Mouse (Mus musculus): ENCODE results near the gene Ssbp1. TPM values are rescaled to one million over a fixed set of nuclear protein-coding genes. Genes with fewer than 3 reads are reported as not detected.
A peak's percentile ranks its signal among the peaks of the same experiment; 100 is the strongest.

Gene Ssbp1
- 107 TPM in 2 replicates for polyA plus RNA-seq (2014; fragmentation: Nextera tagmentation; extraction: Ambion mirVana)

DNA sequence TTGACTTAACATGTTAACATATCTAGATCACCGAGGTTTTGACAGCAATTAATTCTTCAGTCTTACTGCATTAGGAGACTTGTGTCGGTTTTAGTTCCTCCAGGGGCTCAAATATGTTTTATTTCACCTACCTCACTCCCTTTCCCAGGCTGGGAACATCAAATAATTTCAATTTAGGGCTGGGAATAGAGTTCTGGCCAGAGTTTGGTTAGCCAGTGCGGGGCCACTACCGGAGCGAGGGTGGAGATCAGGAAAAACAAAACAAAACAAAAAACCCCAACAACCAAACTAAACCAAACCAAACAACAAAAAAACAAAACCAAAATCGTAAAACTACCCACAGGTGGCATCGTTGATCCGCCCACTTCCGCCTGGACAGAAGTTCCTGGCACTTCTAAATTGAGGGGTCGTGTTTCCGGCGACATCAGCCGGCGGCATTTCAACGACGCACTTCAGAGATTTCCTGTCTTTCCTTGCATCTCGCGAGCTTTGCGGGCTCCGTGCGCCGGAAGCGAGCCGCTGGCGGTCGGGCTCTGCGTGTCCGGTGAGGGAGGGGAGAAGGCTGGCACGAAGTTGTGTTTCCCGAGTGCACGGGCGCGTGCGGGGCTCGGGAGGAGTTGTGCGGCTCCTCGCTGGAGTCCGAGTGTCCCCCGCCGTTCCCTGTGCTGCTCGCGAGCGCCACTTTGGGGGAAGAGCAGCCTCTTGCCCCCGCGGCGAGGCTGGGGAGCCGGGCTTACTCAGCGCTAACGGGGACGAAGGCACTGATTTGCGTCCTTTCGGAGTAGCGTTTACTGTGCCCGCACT lies at the start of gene Ssbp1:
Gene Ssbp1, plus strand, starts transcription at position 437 of the 804 bp plus-strand sequence.
- WGBS, result 1% methylated on average over 54 of the region's 54 CpGs
- Histone ChIP-seq H3K4me1 (ENCODE audit: control insufficient read depth, insufficient read depth, low read length) (peaks cover 17% of the 10 kb centered on the region), H3K9me3 (ENCODE audit: control insufficient read depth, low read length) (no peaks in the 10 kb centered on the region), H3K4me2 (ENCODE audit: low read length) (peak within 1 kb of the TSS; percentile 83), H3K4me3 (replicated peaks; ENCODE audit: low read depth, low read length) (peak within 1 kb of the TSS; percentile 82), H3K9ac (replicated peaks; ENCODE audit: low read length) (peak within 1 kb of the TSS; percentile 82), H3K27ac (replicated peaks; ENCODE audit: low read depth, low read length) (peak within 1 kb of the TSS; percentile 93), H3K36me3 (ENCODE audit: control insufficient read depth, insufficient read depth, low read length) (peaks cover 23% of the 10 kb centered on the region), H3K27me3 (ENCODE audit: control insufficient read depth, insufficient read depth, low read length) (no peaks in the 10 kb centered on the region)
- DNase-seq (peak; percentile 97), ATAC-seq (ENCODE audit: low FRiP score, low TSS enrichment) (peak; percentile 97)

GRCm38 (mm10) chr6:40423013-40423412 lies 48.1 kb upstream of the Ssbp1 start:
- Histone ChIP-seq H3K4me2 (ENCODE audit: low read length) (no peak overlapping the region), H3K27me3 (ENCODE audit: control insufficient read depth, insufficient read depth, low read length) (no peaks in the 10 kb centered on the region), H3K36me3 (ENCODE audit: control insufficient read depth, insufficient read depth, low read length) (peaks cover 4% of the 10 kb centered on the region), H3K9me3 (ENCODE audit: control insufficient read depth, low read length) (no peaks in the 10 kb centered on the region), H3K4me1 (ENCODE audit: control insufficient read depth, insufficient read depth, low read length) (no peaks in the 10 kb centered on the region), H3K4me3 (replicated peaks; ENCODE audit: low read depth, low read length) (no peak overlapping the region), H3K27ac (replicated peaks; ENCODE audit: low read depth, low read length) (no peak overlapping the region), H3K9ac (replicated peaks; ENCODE audit: low read length) (no peak overlapping the region)
- 87% methylated on average over 1 of the region's 1 CpGs for WGBS
- ATAC-seq (ENCODE audit: low FRiP score, low TSS enrichment) (no peak), DNase-seq (no peak)

GRCm38 (mm10) chr6:40423774-40424173 lies 47.4 kb upstream of the Ssbp1 start:
- no peak for ATAC-seq (ENCODE audit: low FRiP score, low TSS enrichment)

DNA sequence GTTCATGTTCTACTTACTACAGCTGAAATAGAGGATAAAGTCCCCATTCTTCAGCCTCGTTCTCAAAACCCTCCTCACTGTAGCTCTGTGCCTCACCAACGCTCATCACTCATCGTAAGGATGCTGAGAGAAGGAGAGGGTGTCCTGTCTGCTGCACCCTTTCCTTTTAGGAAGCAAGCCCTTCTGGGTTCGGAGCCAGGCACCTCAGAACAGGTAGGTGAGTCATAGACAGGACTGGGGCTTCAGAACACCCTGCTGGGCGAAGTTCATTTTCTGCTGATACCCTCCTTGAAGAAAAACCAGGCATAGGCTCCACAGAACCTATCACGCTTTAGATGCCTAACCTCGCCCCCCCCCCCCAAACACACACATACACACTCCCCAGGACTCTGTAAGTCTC lies 43.7 kb upstream of the Ssbp1 start:
- H3K4me2 ChIP-seq (ENCODE audit: low read length), result no peak overlapping the region
- no peak for DNase-seq
- H3K4me1 ChIP-seq (ENCODE audit: control insufficient read depth, insufficient read depth, low read length), result 0 out of 2 replicates have a peak, but pooled peaks cover 3% of the 10 kb centered on the region
- H3K27ac ChIP-seq (replicated peaks; ENCODE audit: low read depth, low read length), result no peak overlapping the region
- no peaks in the 10 kb centered on the region for H3K9me3 ChIP-seq (ENCODE audit: control insufficient read depth, low read length)
- 92% methylated on average over 7 of the region's 7 CpGs for WGBS
- no peaks in the 10 kb centered on the region; the same call in 1 of the 2 replicates for H3K36me3 ChIP-seq (ENCODE audit: control insufficient read depth, insufficient read depth, low read length)
- no peak overlapping the region for H3K9ac ChIP-seq (replicated peaks; ENCODE audit: low read length)
- no peak overlapping the region for H3K4me3 ChIP-seq (replicated peaks; ENCODE audit: low read depth, low read length)
- ATAC-seq (ENCODE audit: low FRiP score, low TSS enrichment), result no peak
- no peaks in the 10 kb centered on the region for H3K27me3 ChIP-seq (ENCODE audit: control insufficient read depth, insufficient read depth, low read length)

More at GRCm38 (mm10) chr6:40423774-40424173, 47.4 kb upstream of the Ssbp1 start:
- 67% methylated on average over 1 of the region's 1 CpGs for WGBS
- H3K36me3 ChIP-seq (ENCODE audit: control insufficient read depth, insufficient read depth, low read length), result peaks cover 4% of the 10 kb centered on the region
- H3K27me3 ChIP-seq (ENCODE audit: control insufficient read depth, insufficient read depth, low read length), result no peaks in the 10 kb centered on the region
- DNase-seq, result peak; percentile 51
- H3K27ac ChIP-seq (replicated peaks; ENCODE audit: low read depth, low read length), result no peak overlapping the region
- no peak overlapping the region for H3K9ac ChIP-seq (replicated peaks; ENCODE audit: low read length)
- no peaks in the 10 kb centered on the region for H3K4me1 ChIP-seq (ENCODE audit: control insufficient read depth, insufficient read depth, low read length)
- no peaks in the 10 kb centered on the region for H3K9me3 ChIP-seq (ENCODE audit: control insufficient read depth, low read length)
- H3K4me2 ChIP-seq (ENCODE audit: low read length), result no peak overlapping the region
- H3K4me3 ChIP-seq (replicated peaks; ENCODE audit: low read depth, low read length), result no peak overlapping the region

GRCm38 (mm10) chr6:40428696-40429095 lies 42.5 kb upstream of the Ssbp1 start:
- Histone ChIP-seq H3K4me1 (ENCODE audit: control insufficient read depth, insufficient read depth, low read length) (0 out of 2 replicates have a peak, but pooled peaks cover 3% of the 10 kb centered on the region), H3K9me3 (ENCODE audit: control insufficient read depth, low read length) (no peaks in the 10 kb centered on the region), H3K4me2 (ENCODE audit: low read length) (no peak overlapping the region), H3K36me3 (ENCODE audit: control insufficient read depth, insufficient read depth, low read length) (no peaks in the 10 kb centered on the region), H3K27ac (replicated peaks; ENCODE audit: low read depth, low read length) (no peak overlapping the region), H3K9ac (replicated peaks; ENCODE audit: low read length) (no peak overlapping the region), H3K27me3 (ENCODE audit: control insufficient read depth, insufficient read depth, low read length) (no peaks in the 10 kb centered on the region), H3K4me3 (replicated peaks; ENCODE audit: low read depth, low read length) (no peak overlapping the region)
- 72% methylated on average over 3 of the region's 3 CpGs for WGBS
- ATAC-seq (ENCODE audit: low FRiP score, low TSS enrichment), result no peak
- DNase-seq, result no peak

DNA sequence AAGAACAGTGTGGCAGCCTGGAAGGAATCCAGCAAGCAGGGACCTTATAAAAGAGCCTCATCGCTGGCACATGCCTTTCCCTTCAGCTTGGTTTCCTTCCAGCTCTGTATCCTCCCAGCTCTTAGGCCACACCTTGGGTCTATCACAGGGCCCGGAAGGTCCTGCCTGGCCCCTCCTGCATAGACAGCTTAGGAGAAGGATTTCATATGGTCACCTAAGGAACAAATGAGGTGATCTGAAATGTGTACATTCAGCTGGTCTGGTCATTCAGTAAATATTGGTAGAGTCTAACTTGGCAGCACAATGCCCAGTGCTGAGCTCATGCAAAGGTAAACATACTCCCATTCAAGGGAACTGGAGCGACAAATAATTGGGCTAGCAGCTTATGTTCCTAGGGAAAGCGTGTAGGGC lies 41.6 kb upstream of the Ssbp1 start:
- Histone ChIP-seq H3K4me2 (ENCODE audit: low read length) (no peak overlapping the region), H3K4me3 (replicated peaks; ENCODE audit: low read depth, low read length) (no peak overlapping the region), H3K9ac (replicated peaks; ENCODE audit: low read length) (no peak overlapping the region), H3K4me1 (ENCODE audit: control insufficient read depth, insufficient read depth, low read length) (peaks cover 9% of the 10 kb centered on the region), H3K36me3 (ENCODE audit: control insufficient read depth, insufficient read depth, low read length) (no peaks in the 10 kb centered on the region), H3K9me3 (ENCODE audit: control insufficient read depth, low read length) (no peaks in the 10 kb centered on the region), H3K27ac (replicated peaks; ENCODE audit: low read depth, low read length) (no peak overlapping the region), H3K27me3 (ENCODE audit: control insufficient read depth, insufficient read depth, low read length) (no peaks in the 10 kb centered on the region)
- 77% methylated on average over 4 of the region's 4 CpGs for WGBS
- DNase-seq, result no peak
- ATAC-seq (ENCODE audit: low FRiP score, low TSS enrichment), result no peak

- DNase-seq, result no peak
- Histone ChIP-seq H3K4me1 (ENCODE audit: control insufficient read depth, insufficient read depth, low read length) (peaks cover 11% of the 10 kb centered on the region), H3K9ac (replicated peaks; ENCODE audit: low read length) (no peak overlapping the region), H3K4me2 (ENCODE audit: low read length) (no peak overlapping the region), H3K9me3 (ENCODE audit: control insufficient read depth, low read length) (no peaks in the 10 kb centered on the region), H3K27me3 (ENCODE audit: control insufficient read depth, insufficient read depth, low read length) (no peaks in the 10 kb centered on the region), H3K36me3 (ENCODE audit: control insufficient read depth, insufficient read depth, low read length) (no peaks in the 10 kb centered on the region), H3K27ac (replicated peaks; ENCODE audit: low read depth, low read length) (no peak overlapping the region), H3K4me3 (replicated peaks; ENCODE audit: low read depth, low read length) (no peak overlapping the region)
- ATAC-seq (ENCODE audit: low FRiP score, low TSS enrichment), result no peak
- 90% methylated on average over 3 of the region's 3 CpGs for WGBS
These were observed 40.9 kb upstream of the Ssbp1 start for GRCm38 (mm10) chr6:40430251-40430650.

- H3K4me2 ChIP-seq (ENCODE audit: low read length), result no peak overlapping the region
- 79% methylated on average over 3 of the region's 3 CpGs for WGBS
- H3K4me3 ChIP-seq (replicated peaks; ENCODE audit: low read depth, low read length), result no peak overlapping the region
- peaks cover 11% of the 10 kb centered on the region for H3K4me1 ChIP-seq (ENCODE audit: control insufficient read depth, insufficient read depth, low read length)
- DNase-seq (no peak), ATAC-seq (ENCODE audit: low FRiP score, low TSS enrichment) (no peak)
- H3K36me3 ChIP-seq (ENCODE audit: control insufficient read depth, insufficient read depth, low read length), result no peaks in the 10 kb centered on the region
- no peak overlapping the region for H3K9ac ChIP-seq (replicated peaks; ENCODE audit: low read length)
- no peak overlapping the region for H3K27ac ChIP-seq (replicated peaks; ENCODE audit: low read depth, low read length)
- H3K9me3 ChIP-seq (ENCODE audit: control insufficient read depth, low read length), result no peaks in the 10 kb centered on the region
- H3K27me3 ChIP-seq (ENCODE audit: control insufficient read depth, insufficient read depth, low read length), result no peaks in the 10 kb centered on the region
These were observed 40.3 kb upstream of the Ssbp1 start for GRCm38 (mm10) chr6:40430878-40431277.

DNA sequence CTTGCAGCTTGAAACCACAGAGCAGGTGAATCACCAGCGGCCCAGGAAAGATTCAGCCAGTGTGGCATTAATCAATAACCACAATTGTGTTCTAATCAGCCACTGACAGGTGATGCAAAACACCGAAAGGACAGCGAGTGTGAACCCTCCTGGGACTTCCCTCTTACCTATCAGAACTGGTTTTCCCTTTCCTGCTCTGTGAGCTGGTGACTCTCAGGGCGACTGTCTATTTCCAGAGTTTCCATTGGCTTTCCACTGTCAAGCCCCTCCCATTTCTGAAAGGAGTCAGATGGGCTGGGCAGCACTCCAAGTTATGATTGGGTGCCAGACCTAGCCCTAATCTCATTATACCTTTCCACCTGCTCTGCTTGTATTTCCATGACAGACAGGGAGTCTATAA lies 39.8 kb upstream of the Ssbp1 start:
- Histone ChIP-seq H3K36me3 (ENCODE audit: control insufficient read depth, insufficient read depth, low read length) (no peaks in the 10 kb centered on the region), H3K4me3 (replicated peaks; ENCODE audit: low read depth, low read length) (no peak overlapping the region), H3K4me1 (ENCODE audit: control insufficient read depth, insufficient read depth, low read length) (peaks cover 11% of the 10 kb centered on the region), H3K27ac (replicated peaks; ENCODE audit: low read depth, low read length) (no peak overlapping the region), H3K9ac (replicated peaks; ENCODE audit: low read length) (no peak overlapping the region), H3K9me3 (ENCODE audit: control insufficient read depth, low read length) (no peaks in the 10 kb centered on the region), H3K4me2 (ENCODE audit: low read length) (no peak overlapping the region), H3K27me3 (ENCODE audit: control insufficient read depth, insufficient read depth, low read length) (no peaks in the 10 kb centered on the region)
- ATAC-seq (ENCODE audit: low FRiP score, low TSS enrichment) (no peak), DNase-seq (peak; percentile 31)
- WGBS, result 62% methylated on average over 4 of the region's 4 CpGs
